In the genomic region with DNA sequence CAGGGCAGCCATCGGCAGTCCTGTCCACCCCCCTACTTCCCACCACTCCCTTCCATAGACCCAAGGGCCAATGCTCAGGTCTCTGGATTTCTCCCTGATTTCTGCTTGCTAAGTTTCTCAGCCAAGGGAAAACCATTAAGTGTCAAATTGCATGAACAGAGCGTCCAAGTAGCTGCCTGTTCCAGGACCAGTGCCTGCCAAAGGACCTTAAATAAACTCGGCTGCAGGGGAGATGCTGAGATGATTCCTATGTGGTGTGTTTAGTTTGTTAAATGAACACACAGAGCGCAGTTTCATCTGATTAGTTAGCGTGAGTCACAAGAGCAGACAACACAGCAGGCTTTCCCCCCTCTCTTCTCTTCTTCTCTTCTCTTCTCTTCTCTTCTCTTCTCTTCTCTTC, we compare ENCODE assay signal across 13 mouse cellular contexts.
A peak's percentile ranks its signal among the peaks of the same experiment; 100 is the strongest.
DNase-seq lines count a peak whose midpoint lies in the region; ATAC-seq and TF ChIP-seq lines count a peak whose summit lies in the region.
"Had no signal": no experiment of that assay in that cellular context is flagged by ENCODE, and none has a peak within 500 bp of the region (broad histone marks: within the 10 kb centered on the region; RNA-seq: fewer than 3 reads in every experiment).

No protein-coding gene starts in this region.

- no peaks in the 10 kb centered on the region for H3K27me3 ChIP-seq in intestine, embryonic 15.5 days (replicated peaks)
- H3K27me3 ChIP-seq in intestine, postnatal 0 days (replicated peaks; ENCODE audit: control insufficient read depth, insufficient read depth, low read length), result no peaks in the 10 kb centered on the region
- H3K27me3 ChIP-seq: forebrain, embryonic 15.5 days had no signal

- peaks cover 4% of the 10 kb centered on the region; the same call in 1 of the 2 replicates for H3K4me1 ChIP-seq in intestine, embryonic 15.5 days (replicated peaks)
- no peaks in the 10 kb centered on the region for H3K4me1 ChIP-seq in intestine, postnatal 0 days (replicated peaks; ENCODE audit: control insufficient read depth, insufficient read depth, low read length)

- H3K27ac ChIP-seq in intestine, embryonic 15.5 days, result no peak overlapping the region
- H3K27ac ChIP-seq in intestine, postnatal 0 days (ENCODE audit: low read depth, low read length), result no peak overlapping the region
- H3K27ac ChIP-seq: forebrain, embryonic 15.5 days had no signal

- DNase-seq in urinary bladder, postnatal 14 days (ENCODE audit: low spot score), result peak; percentile 19
- no peak for DNase-seq in urinary bladder, adult 2 months (ENCODE audit: low spot score)
- DNase-seq in gastrocnemius, adult 18-20 months (ENCODE audit: low spot score), result peak; percentile 21
- no peak for DNase-seq in T-cell, adult 2 months (ENCODE audit: low spot score)
- no peak for DNase-seq in frontal cortex, postnatal 36 days (ENCODE audit: low spot score in 2 of 2)
- DNase-seq in spleen, adult 18-20 months, result no peak
- DNase-seq: adrenal gland, adult 8-10 months; cerebellum, adult 8-10 months; liver, postnatal 0 days had no signal

- ATAC-seq in intestine, embryonic 15.5 days, result 0 out of 2 replicates have a peak, but pooled peaks have one; percentile 31
- no peak for ATAC-seq in intestine, postnatal 0 days
- ATAC-seq: forebrain, embryonic 15.5 days; liver, postnatal 0 days had no signal

- no peak for TF ChIP-seq CTCF in intestine, postnatal 0 days (IDR thresholded peaks at IDR 0.05; ENCODE audit: low read depth)

- H3K9me3 ChIP-seq in intestine, embryonic 15.5 days, result no peaks in the 10 kb centered on the region
- H3K9me3 ChIP-seq in intestine, postnatal 0 days (ENCODE audit: control insufficient read depth), result no peaks in the 10 kb centered on the region
- H3K9me3 ChIP-seq: forebrain, embryonic 15.5 days had no signal

- H3K36me3 ChIP-seq in intestine, embryonic 15.5 days, result no peaks in the 10 kb centered on the region
- H3K36me3 ChIP-seq in intestine, postnatal 0 days (ENCODE audit: control insufficient read depth, insufficient read depth), result no peaks in the 10 kb centered on the region
- H3K36me3 ChIP-seq: forebrain, embryonic 15.5 days had no signal

- 26% methylated on average over 5 of the region's 5 CpGs for WGBS in intestine, embryonic 15.5 days
- WGBS in intestine, postnatal 0 days, result 51% methylated on average over 5 of the region's 5 CpGs

- H3K4me3 ChIP-seq in intestine, embryonic 15.5 days (replicated peaks), result no peak overlapping the region
- no peak overlapping the region for H3K4me3 ChIP-seq in intestine, postnatal 0 days (ENCODE audit: low read depth, low read length)
- H3K4me3 ChIP-seq: forebrain, embryonic 15.5 days had no signal

- no peak overlapping the region for H3K9ac ChIP-seq in intestine, embryonic 15.5 days
- no peak overlapping the region for H3K9ac ChIP-seq in intestine, postnatal 0 days (ENCODE audit: low read depth, low read length)
- H3K9ac ChIP-seq: forebrain, embryonic 15.5 days; liver, postnatal 0 days had no signal

- no peak overlapping the region for H3K4me2 ChIP-seq in intestine, embryonic 15.5 days (replicated peaks)
- no peak overlapping the region for H3K4me2 ChIP-seq in intestine, postnatal 0 days (replicated peaks; ENCODE audit: low read depth)
- H3K4me2 ChIP-seq: forebrain, embryonic 15.5 days; heart, embryonic 11.5 days had no signal

Comparison
In these comparisons a context has a peak if more than half of its experiments do, and no peak if none do; other contexts are left out.
1. DNase-seq: peak in urinary bladder, postnatal 14 days (single experiment) and gastrocnemius, adult 18-20 months (single experiment); none in urinary bladder, adult 2 months (single experiment), T-cell, adult 2 months (single experiment), frontal cortex, postnatal 36 days (0 of 2) and spleen, adult 18-20 months (0 of 2).